Mouse (Mus musculus): ENCODE results near the gene Tnpo1.

The Tnpo1 gene

DNA sequence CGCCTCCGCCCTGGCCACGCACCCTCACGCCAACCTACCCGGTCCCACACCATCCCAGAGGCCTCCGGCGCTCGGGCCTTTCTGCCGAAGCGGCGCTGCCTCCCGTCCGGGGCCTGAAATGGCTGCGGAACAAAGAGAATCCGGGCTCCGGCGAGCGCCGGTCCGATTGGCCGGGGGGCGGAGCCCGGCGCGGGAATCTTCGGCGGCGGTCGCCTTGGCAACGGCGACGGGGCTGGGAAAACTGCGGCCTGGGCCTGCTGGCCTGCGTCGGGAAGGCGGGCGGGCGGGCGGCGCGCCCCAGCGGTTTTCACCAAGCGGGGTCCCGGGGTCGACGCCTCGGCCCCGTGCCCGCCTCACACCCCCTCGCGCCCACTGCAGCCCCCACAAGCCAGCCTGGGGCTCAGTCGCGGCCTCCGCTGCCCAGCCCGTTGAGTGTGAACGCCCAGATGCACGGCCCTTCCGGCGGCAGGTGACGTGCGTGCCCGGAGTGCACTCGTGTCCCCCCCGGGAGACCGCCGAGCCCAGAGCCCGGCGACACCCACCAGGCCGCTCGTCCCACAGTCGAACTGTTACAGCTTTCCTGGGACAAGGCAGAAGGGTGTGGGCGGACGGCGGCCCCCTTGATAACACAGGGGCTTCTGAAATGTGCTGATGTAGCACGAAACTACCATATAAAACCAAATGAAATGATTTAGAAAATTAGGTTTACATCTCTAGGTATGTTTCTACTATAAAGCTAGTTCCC is at the start of gene Tnpo1:
Gene Tnpo1, minus strand, starts transcription at position 172 of the 745 bp plus-strand sequence.
- peak; percentile 47 for DNase-seq (ENCODE audit: extremely low read depth, low read depth)

DNA sequence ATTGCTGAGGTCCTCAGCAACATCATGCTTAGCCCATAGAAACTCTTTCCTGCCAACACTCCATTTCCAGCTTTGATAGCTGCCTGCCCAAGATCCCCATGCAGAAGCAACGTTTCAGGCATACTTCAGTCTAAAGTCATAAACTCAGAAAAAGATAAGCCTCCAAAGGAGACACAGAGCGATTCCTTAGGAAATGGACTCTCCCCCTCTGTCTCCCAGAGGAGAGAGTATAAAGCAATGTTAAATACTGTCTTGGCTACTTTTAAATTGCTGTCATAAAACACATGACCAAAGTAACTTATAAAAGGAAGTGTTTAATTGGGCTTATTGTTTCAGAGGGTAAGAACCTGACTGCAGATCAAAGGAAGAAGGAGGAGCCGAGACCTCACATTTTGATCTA is 45.9 kb upstream of the Tnpo1 start:
- DNase-seq (ENCODE audit: extremely low read depth, low read depth): no peak

DNA sequence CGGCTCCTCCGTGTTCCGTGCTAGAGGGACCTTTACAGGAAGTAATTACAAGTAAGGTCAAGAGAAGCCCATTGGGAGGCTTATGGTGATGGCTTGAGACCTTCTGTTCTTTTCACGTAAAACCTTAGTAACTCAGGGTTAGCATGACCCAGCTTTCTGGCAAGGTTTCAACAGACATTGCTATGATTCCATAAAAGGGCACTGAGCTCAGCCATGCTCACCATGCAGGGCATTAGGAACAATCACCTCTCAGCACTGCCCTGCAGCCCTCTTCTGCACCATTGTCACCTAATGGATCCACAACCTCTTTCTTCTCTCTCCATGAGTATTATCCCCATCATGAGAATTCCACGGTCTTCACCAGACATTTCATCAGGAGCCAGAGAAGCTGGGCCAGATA is 45.5 kb upstream of the Tnpo1 start:
- no peak for DNase-seq (ENCODE audit: extremely low read depth, low read depth)

DNA sequence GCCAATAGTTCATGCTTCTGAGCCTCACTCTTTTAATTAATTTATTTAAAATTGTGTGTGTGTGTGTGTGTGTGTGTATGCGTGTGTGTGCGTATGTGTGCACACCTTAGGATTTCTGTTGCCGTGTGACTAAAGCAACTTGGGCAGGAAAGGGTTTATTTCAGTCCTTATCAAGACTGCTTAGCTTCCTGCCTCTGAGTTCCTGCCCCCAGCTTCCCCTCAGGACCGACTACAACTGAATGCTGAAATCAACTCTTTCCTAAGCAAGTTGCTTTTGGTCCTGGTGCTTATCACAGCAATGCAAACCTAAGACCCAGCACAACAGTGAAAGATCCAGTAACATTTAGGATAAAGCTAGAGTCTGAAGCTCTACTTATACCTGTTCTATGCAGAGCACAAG is 42.3 kb upstream of the Tnpo1 start:
- DNase-seq (ENCODE audit: extremely low read depth, low read depth): peak; percentile 46

DNA sequence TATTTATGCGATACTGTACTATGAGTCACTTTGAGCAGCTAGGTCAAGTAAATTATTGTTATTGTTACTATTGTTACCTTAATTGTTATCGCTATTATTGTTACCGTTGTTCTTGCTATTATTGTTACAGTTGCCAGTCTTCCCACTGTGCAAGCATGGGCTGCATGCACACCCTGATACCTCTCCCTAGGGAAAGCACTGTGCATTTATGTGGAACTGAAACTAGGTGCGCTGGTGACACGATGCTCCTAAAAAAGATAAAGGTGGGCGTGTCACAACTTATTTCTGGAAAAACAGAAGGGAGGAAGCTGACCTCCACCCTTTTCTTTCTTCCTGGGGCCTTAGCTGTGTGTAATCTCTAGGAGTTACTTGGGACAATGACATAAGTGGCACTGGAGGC is 41.8 kb upstream of the Tnpo1 start:
- no peak for DNase-seq (ENCODE audit: extremely low read depth, low read depth)

DNA sequence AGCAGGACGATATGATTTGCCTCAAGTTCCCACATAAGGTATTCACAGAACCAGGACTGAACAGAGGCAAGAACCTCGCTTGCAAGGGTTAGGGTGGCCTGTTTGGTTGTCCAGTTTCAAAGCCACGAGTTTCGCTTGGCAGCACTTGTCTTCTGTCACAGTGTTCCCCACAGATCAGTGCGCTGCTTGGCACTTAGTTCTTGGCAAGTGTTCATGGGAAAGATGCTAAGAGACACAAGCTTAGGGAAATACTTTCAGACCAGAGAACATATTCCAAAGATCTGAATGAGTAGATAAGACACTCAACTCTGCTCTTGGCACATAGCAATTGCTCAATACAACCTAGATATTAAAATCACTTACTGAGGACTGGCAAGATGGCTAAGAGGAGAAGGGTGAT is 40.4 kb upstream of the Tnpo1 start:
- no peak for DNase-seq (ENCODE audit: extremely low read depth, low read depth)

DNA sequence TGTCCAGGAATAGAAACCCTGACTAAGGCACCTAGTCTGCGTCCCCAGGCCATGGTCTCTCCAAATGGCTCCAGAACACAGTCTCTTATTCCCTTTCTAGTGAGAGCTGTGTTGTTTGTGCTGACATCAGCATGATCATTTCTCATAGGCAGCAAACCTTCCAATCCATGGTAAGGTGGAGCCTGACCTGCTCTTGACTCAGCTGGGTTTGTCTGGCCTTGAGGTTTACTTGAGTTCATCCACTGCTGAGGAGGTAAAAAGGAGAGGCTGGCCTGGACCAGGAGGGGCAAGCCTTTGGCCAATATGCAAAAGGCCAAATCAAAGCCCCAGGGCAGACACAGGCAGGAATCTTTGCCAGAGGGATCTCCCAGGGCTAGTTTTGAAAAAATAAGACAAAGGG is 37.4 kb upstream of the Tnpo1 start:
- DNase-seq (ENCODE audit: extremely low read depth, low read depth): no peak

DNA sequence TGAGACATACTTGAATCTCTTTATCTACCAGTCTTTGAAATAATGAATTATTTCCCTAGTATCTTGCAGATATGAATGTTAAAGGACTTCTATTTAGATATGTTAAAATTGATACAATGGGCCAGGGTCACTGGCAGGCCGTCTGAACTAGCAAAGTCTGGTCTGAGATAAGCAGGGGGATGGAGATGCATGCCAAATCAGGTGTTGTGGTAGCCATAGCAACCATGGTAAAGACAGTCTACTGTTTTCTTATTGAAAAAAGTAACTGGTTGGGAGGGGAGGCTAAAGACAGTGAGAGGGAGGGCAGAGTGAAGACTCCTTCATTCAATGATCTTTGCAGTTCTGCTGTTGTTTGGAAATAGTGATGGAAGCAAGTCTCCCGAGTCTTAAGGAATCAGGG is 32.0 kb upstream of the Tnpo1 start:
- DNase-seq (ENCODE audit: extremely low read depth, low read depth): no peak

DNA sequence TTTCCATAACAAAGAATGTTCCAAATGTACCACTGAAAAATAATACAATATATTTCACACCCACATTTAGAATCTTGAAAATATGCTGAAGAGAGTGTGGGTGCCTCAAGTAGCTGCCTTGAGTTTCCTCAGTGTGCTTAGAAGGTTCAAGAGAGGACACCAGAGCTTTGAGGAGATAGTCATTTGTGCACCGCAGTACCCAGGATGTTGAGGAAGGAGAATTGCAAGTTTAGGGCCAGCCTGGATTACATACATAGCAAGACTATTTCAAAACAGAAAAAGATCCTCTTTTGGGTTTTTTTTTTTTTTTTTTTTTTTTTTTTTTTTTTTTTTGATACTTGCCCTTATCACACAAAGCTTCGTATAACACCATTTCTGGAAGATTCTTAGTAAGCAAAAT is 30.0 kb upstream of the Tnpo1 start:
- no peak for DNase-seq (ENCODE audit: extremely low read depth, low read depth)

DNA sequence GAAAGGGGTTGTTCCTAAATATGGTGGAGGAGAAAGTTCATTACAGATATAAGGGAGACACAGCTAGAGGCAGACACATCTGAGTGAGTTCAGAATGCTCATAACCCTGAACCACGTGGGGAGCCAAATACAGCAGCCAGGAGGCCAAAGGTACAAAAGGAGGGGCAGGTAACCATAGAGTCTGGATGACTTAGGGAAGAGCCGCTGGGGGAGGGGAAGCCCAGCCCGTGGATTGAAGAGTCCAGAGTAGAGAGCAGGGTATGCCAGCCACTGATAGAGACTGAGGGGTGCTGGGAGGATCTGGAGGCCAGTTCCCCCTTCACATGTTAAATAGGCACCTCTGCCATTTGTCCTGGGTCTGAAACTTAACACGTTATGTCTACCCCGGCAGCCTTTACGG is 29.5 kb upstream of the Tnpo1 start:
- DNase-seq (ENCODE audit: extremely low read depth, low read depth): no peak

DNA sequence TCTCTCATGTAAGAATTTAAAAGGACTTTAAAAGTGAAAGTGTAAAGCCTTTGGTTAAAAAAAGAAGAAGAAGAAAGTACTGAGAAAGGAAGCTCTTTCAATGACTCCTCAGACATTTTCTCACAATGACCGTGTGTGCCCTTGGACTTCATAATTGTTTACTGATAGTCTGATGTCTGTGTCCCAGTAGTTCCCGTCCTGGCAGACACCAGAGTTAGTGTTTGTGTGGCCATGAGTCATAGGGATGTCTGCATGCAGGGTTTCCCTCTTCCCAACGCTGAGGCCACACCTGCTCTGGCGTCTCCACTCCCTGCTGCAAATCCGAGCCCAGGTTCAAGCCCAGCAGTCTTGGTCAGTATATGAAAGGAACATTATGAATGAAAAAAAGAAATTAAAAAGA is 29.0 kb upstream of the Tnpo1 start:
- no peak for DNase-seq (ENCODE audit: extremely low read depth, low read depth)

DNA sequence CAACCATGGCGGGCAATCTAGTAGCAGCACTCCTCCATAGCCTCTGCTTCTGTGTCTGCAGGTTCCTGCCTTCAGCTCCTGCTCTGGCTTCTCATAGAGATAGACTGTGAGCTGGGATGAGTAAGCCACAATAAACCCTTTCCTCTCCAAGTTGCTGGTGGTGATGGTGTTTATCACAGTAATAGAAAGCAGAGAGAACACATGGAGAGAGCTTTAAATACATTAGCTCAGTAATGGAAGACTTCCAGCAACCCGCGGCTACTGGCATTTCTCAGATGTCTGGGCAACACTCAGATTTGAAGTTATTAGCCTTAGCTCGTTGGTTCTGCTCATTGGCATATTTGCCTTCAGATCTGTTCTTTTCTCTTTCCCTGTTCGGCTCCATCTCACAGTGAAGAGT is 27.6 kb upstream of the Tnpo1 start:
- no peak for DNase-seq (ENCODE audit: extremely low read depth, low read depth)

DNA sequence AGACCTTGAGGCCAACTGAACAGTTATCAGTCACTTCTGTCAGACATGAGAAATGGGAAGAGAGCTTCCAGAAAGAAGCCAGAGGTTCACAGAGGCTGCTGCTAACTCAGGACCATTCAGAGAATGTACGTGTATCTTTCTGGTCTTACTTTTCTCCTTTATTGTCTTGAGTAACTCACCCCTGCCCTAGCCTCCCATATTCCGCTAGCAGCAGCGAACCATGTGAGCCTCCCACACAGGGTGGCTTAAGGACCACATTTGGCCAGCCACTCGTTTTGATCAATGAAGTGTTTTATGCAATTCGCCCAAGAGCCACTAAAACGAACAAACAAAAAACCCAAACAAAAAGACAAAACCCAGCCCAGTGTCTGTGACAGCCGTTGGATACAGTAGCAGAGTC is 25.8 kb upstream of the Tnpo1 start:
- DNase-seq (ENCODE audit: extremely low read depth, low read depth): no peak

DNA sequence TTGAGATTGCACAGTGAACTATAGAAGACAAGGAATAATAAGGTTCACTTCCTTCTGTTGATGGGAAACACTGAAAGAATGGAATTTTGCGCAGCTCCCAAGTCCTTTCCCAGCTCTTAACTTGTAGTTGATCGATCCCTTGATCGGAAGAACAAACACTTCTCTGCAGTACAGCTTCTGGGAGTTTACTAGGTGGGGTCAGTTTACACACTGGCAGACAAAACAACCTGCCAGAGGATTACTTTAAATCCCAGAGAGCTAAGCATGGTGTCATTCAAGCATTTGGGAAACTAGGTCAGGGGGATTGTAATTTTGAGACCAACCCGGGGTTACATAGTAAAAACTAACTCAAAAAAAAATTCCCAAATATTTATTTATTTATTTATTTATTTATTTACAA is 22.0 kb upstream of the Tnpo1 start:
- no peak for DNase-seq (ENCODE audit: extremely low read depth, low read depth)

DNA sequence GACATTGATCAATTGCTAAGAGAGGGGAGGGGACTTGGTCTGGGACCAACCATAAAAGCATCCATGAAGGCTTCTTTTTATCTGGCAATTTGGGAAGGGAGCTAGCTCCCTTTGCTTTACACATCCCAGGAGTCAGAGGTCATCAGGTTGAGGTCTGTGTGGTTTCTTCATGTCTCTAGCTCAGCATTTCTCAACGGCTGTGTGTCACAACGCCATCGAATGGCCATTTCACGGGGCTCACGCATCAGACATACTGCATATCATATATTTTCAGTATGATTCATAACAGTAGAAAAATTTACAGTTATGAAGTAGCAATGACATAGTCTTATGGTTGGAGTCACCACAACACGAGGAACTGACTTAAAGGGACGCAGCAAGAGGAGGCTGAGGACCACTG is 20.2 kb upstream of the Tnpo1 start:
- DNase-seq (ENCODE audit: extremely low read depth, low read depth): no peak

DNA sequence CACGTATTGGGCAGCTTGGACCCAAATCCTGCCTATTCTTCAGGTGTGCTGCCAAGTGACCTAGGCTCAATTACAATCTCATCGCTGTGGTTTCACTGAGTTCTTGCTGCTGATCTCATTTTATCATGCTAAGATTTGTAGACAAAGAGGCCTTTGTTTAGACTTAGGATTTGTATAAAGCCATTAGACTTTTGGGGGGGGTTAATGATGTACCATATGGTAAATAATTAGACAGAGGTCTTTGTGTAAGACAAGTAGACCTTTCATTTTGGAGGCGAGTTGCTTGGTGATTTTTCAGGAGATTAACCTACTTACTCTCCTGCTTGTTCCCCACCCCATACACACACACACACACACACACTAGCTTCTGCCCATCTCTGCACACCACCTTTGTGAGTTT is 19.7 kb upstream of the Tnpo1 start:
- no peak for DNase-seq (ENCODE audit: extremely low read depth, low read depth)

DNA sequence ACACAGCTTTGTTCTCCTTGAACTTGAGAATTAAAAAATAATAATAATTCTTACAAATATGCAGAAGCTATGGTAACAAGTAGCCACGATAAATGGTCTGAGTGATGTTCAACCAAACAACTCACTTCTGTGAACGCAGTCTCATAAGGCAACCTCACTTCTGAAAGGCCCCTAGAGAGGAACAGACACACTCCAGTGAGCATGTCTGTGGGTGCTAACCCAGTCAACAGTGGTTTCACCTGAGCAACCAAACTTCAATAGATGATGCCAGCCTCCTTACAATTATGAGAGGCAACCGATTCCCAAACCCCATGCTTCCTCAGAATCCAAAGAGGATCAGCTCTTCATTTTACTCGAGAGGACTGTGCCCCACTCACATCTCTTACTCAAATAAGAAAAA is 19.2 kb upstream of the Tnpo1 start:
- DNase-seq (ENCODE audit: extremely low read depth, low read depth): no peak

DNA sequence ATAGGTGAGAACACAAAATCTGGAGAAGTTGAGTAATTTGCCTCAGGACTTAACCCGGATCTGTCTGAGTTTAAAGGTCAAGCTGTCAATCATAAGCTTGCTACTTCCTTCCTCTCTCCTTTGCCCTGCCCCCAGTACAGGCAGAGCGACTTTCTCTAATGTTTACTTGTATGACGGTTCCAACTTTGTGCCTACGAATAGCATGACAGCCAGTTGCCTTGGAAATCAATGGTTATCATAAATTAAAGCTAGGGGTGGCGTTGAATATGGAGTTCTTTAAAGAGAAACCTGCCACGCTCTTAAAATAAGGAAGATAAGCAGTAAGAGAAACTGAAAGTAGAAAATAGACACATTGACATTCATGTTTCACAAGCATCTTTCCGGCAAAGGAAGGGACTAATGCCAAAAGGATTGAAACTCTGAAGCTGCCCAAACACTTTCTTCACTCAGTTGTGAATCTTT is 18.5 kb upstream of the Tnpo1 start:
- DNase-seq (ENCODE audit: extremely low read depth, low read depth): peak; percentile 41

DNA sequence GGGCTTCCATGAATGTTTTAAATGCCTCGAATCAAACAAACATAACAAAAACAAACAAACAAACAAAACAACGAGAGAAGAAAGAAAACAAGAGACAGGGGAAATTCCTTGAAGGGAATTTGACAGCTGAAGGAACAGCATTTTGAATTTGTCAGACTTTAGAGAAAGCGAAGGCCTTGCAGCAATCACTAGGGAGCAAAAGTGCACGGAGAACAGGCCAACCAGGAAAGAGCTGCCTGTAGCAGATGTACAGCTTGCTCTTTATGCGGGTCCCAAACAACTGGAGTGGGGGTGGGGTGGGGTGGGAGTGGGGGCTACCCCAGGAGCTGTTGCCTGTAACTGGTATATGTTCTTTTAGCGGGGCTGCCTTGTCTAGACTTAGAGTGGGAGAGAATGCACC is 16.2 kb upstream of the Tnpo1 start:
- no peak for DNase-seq (ENCODE audit: extremely low read depth, low read depth)

DNA sequence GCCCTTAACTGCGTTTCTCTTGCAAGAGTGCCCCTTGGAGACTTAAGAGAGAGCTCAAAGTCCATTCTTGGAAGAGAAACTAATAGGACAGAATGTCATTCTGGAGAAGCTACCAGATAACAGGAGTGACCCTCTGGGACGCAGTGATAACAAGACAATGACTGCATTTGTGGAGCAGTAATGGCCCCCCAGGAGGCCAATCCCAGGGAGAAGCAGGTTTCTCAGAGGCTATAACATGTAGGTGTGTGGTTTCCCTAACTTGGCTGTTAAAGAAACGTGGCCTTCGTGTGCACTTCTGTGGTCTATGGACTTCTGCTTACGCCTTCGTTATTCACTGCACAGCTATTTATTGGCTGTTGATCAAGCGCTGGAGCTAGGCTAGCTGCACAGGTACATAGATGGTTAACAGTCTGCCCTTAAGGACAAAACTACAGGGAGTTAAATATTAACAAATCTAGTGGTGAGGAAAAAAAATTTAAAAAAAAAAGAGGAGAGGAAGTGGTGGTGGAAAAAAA is 15.7 kb upstream of the Tnpo1 start:
- no peak for DNase-seq (ENCODE audit: extremely low read depth, low read depth)

DNA sequence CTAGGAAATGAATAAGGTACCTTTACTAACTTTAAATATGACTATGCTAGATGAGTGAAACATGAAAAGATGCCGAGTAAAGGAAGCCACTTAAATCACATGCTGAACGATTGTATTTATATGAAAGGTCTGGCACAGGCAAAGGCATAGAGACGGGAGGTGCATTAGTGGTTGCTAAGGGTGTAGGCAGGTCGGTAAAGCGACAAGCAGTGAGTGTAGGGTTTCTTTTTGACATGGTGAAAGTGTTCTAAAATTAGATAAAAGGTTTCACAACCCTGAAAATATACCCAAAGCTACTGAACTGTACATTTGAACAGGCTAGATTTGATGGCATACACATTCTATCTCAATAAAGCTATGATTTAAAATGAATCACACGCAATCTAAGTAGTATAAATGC is 10.9 kb upstream of the Tnpo1 start:
- no peak for DNase-seq (ENCODE audit: extremely low read depth, low read depth)

DNA sequence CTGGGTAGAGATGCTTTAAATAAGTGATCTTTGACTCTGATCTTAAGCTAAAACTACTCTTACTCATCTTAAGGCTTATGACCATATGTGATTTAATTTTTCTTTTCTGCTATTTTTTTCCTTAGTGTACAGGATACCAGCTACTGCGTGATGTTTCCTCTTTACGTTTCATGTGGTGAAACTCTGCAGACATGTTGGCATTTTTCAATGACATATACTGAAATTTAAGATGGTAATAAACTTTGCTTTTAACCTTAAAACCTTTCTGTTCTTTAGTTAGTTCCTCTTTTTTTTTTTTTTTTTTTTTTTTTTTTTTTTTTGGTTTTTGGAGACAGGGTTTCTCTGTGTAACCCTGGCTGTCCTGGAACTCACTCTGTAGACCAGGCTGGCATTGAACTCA is 2.7 kb upstream of the Tnpo1 start:
- no peak for DNase-seq (ENCODE audit: extremely low read depth, low read depth)

DNA sequence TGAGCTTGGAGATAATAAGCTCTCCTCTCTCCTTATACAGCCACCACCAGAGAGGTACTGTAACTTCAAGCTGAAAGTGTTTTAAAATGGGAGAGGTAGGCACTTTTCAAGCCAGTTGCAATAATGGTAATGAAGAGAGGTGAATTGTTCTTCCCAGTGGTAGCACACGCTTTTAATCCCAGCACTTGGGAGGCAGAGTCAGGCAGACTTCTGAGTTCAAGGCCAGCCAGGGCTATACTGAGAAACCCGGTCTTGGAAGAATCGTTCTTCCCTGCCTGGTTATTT is 716 bp upstream of the Tnpo1 start:
- DNase-seq (ENCODE audit: extremely low read depth, low read depth): no peak

All from MEL-GATA-1-ER (cell line).